Mouse (Mus musculus) forebrain, embryonic 16.5 days (tissue): ENCODE data around the gene Fgfrl1. TPM values are rescaled to one million over a fixed set of nuclear protein-coding genes. Genes with fewer than 3 reads are reported as not detected.

Source experiments
- ATAC-seq: fragments of 200-750 bp; cut with Nextera tagmentation; 2 replicates; pipeline ENCODE4 v1.8.0; 2017; ENCODE audit warnings: mild to moderate bottlenecking, moderate library complexity
- H3K27ac ChIP-seq: fragments of 300-500 bp; sonication (generic); 2 replicates; pipeline ENCODE4 v1.5.1; 2014; ENCODE audit warnings: low read length, control low read depth
- H3K27me3 ChIP-seq: fragments of 300-500 bp; sonication (generic); replicated peaks from 2 replicates; pipeline ENCODE4 v1.6.1; 2014; ENCODE audit warnings: low read length; ENCODE audit not compliant: control insufficient read depth, insufficient read depth
- H3K36me3 ChIP-seq: fragments of 300-500 bp; sonication (generic); 2 replicates; pipeline ENCODE4 v1.6.1; 2014; ENCODE audit not compliant: control insufficient read depth, insufficient read depth
- H3K4me1 ChIP-seq: fragments of 300-500 bp; sonication (generic); replicated peaks from 2 replicates; pipeline ENCODE4 v1.6.1; 2014; ENCODE audit warnings: low read length; ENCODE audit not compliant: control insufficient read depth, insufficient read depth
- H3K4me2 ChIP-seq: fragments of 300-500 bp; sonication (generic); 2 replicates; pipeline ENCODE4 v1.6.1; 2014; ENCODE audit warnings: mild to moderate bottlenecking, low read length, control low read depth
- H3K4me3 ChIP-seq: fragments of 300-500 bp; sonication (generic); replicated peaks from 2 replicates; pipeline ENCODE4 v1.5.1; 2014; ENCODE audit warnings: mild to moderate bottlenecking, low read length, control low read depth
- H3K9ac ChIP-seq: fragments of 300-500 bp; sonication (generic); replicated peaks from 2 replicates; pipeline ENCODE4 v1.6.1; 2014; ENCODE audit warnings: low read depth, low read length, control low read depth
- H3K9me3 ChIP-seq: fragments of 300-500 bp; sonication (generic); 2 replicates; pipeline ENCODE4 v1.6.1; 2016; ENCODE audit warnings: low read length; ENCODE audit not compliant: control insufficient read depth
- WGBS: fragments of 180-500 bp; shearing (Covaris S2); extraction: QIAGEN DNeasy Blood & Tissue Kit; methylation state at CpG from one replicate; pipeline ENCODE4 v1.1.7; 2014; 5-methylcytosine and 5-hydroxymethylcytosine counted together
- polyA plus RNA-seq: library from polyadenylated mRNA; unstranded; fragments of >200 nt; fragmentation: Nextera tagmentation; extraction: Ambion mirVana; gene quantifications from 2 replicates; pipeline ENCODE4 v1.2.1, GENCODE M21; 2015

Fgfrl1 gene
- polyA plus RNA-seq, 1 experiment from 2014 or later, result 5.8 TPM

- Histone ChIP-seq H3K36me3 (no peaks in the 10 kb centered on the region), H3K9me3 (no peaks in the 10 kb centered on the region), H3K4me1 (peaks cover 20% of the 10 kb centered on the region), H3K27ac (no peak overlapping the region), H3K4me2 (no peak overlapping the region), H3K9ac (no peak overlapping the region), H3K27me3 (no peaks in the 10 kb centered on the region; the same call in 1 of the 2 replicates), H3K4me3 (no peak overlapping the region)
- no peak for ATAC-seq
- 81% methylated on average over 4 of the region's 4 CpGs for WGBS
Observed at GRCm38 (mm10) chr5:108691152-108691551, 1.0 kb upstream of the Fgfrl1 start.

DNA sequence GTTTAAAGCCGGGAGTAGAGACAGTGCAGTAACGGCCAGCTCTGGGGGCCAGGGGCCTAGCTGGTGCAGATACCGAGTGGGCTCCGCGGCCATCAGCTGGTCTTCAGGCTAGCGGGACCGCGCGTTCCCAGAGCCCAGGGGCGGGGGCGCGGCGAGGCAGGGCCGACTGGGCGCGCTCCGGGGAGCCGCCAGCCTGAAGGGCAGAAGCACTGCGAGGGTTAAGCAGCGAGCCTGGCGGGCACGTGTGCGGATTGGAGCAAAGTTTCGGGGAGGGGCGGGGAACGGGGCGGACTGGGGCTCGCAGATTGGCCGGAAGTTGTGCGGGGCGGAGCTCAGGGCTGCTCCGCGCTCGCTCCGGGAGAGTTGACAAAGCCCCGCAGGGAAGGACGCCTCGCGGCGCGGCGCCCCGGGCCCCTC is 1.7 kb downstream of the Fgfrl1 start:
- WGBS, result under 1% methylated on average over 43 of the region's 43 CpGs
- Histone ChIP-seq H3K27ac (no peak overlapping the region), H3K9ac (peak overlapping the region; percentile 60), H3K9me3 (no peaks in the 10 kb centered on the region), H3K4me1 (peaks cover 26% of the 10 kb centered on the region), H3K4me2 (peak overlapping the region; percentile 96), H3K36me3 (no peaks in the 10 kb centered on the region), H3K27me3 (no peaks in the 10 kb centered on the region; the same call in 1 of the 2 replicates), H3K4me3 (peak overlapping the region; percentile 68)
- ATAC-seq, result peak; percentile 95

GRCm38 (mm10) chr5:108694352-108695261 is 2.4 kb downstream of the Fgfrl1 start:
- 1% methylated on average over 67 of the region's 99 CpGs for WGBS
- Histone ChIP-seq H3K9ac (peak overlapping the region; percentile 60), H3K4me1 (peaks cover 26% of the 10 kb centered on the region), H3K9me3 (no peaks in the 10 kb centered on the region), H3K36me3 (no peaks in the 10 kb centered on the region), H3K4me2 (peak overlapping the region; percentile 96), H3K27ac (no peak overlapping the region), H3K27me3 (no peaks in the 10 kb centered on the region; the same call in 1 of the 2 replicates), H3K4me3 (peak overlapping the region; percentile 68)
- peak; percentile 29 for ATAC-seq

- Histone ChIP-seq H3K4me1 (peaks cover 26% of the 10 kb centered on the region), H3K9me3 (no peaks in the 10 kb centered on the region), H3K36me3 (no peaks in the 10 kb centered on the region), H3K27ac (no peak overlapping the region), H3K4me3 (no peak overlapping the region), H3K9ac (no peak overlapping the region), H3K27me3 (no peaks in the 10 kb centered on the region; the same call in 1 of the 2 replicates), H3K4me2 (no peak overlapping the region)
- WGBS, result 89% methylated on average over 10 of the region's 12 CpGs
- no peak for ATAC-seq
Observed at GRCm38 (mm10) chr5:108695861-108696260, 3.7 kb downstream of the Fgfrl1 start.

DNA sequence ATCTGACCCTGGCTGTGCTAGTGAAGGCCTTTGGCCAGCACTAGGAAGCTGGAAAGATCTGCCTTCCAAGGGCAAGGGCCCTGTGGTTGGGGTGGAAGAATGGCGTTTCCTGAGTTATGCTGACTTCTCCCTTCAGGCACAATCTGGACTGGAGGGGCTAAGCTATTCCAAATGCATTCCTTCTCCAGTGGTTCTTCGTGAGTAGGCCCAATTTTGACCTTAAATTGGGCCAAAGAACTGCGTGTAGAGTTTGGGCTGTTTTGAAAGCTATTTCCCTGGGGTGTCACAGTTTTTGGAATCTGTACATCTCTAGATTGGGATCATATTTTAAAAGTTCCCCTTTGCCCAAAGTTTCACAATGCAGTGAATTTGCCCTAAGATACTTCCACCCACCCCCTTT is 4.4 kb downstream of the Fgfrl1 start:
- H3K36me3 ChIP-seq, result no peaks in the 10 kb centered on the region
- H3K27ac ChIP-seq, result no peak overlapping the region
- 80% methylated on average over 3 of the region's 3 CpGs for WGBS
- H3K9me3 ChIP-seq, result no peaks in the 10 kb centered on the region
- no peak overlapping the region for H3K4me3 ChIP-seq
- H3K9ac ChIP-seq, result no peak overlapping the region
- peaks cover 26% of the 10 kb centered on the region for H3K4me1 ChIP-seq
- H3K27me3 ChIP-seq, result no peaks in the 10 kb centered on the region; the same call in 1 of the 2 replicates
- H3K4me2 ChIP-seq, result no peak overlapping the region
- no peak for ATAC-seq

DNA sequence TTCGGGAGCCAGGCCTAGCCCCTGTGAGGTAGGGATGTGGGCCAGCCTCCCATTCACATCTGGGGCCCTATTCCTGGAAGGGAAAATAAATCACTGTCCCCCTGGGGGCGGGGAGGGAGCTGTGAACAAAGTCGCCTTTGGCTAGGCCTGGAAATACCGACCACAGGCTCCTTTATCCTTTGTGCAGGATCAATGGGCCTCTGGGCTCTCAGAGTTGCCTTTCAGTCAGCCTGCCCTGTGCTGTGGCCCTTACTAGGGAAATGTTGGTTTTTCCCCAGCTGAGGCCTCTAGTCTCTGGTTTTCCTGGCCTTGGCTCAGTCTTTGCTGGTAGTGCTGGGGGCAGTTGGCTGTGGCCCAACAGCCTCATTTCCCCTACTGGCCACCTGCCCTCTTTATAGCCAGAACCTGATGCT is 5.2 kb downstream of the Fgfrl1 start:
- 14% methylated on average over 4 of the region's 4 CpGs for WGBS
- no peak for ATAC-seq
- Histone ChIP-seq H3K9ac (no peak overlapping the region), H3K36me3 (no peaks in the 10 kb centered on the region), H3K4me2 (no peak overlapping the region), H3K27me3 (no peaks in the 10 kb centered on the region; the same call in 1 of the 2 replicates), H3K9me3 (no peaks in the 10 kb centered on the region), H3K27ac (no peak overlapping the region), H3K4me1 (peaks cover 23% of the 10 kb centered on the region), H3K4me3 (no peak overlapping the region)

- WGBS, result 68% methylated on average over 3 of the region's 3 CpGs
- Histone ChIP-seq H3K9me3 (no peaks in the 10 kb centered on the region), H3K27me3 (no peaks in the 10 kb centered on the region), H3K4me1 (peaks cover 6% of the 10 kb centered on the region), H3K4me2 (no peak overlapping the region), H3K4me3 (no peak overlapping the region), H3K36me3 (no peaks in the 10 kb centered on the region), H3K27ac (no peak overlapping the region), H3K9ac (no peak overlapping the region)
- no peak for ATAC-seq
Observed at GRCm38 (mm10) chr5:108700346-108700745, 8.2 kb downstream of the Fgfrl1 start.

GRCm38 (mm10) chr5:108701341-108702021 is 9.3 kb downstream of the Fgfrl1 start:
- H3K9me3 ChIP-seq, result no peaks in the 10 kb centered on the region
- no peak overlapping the region for H3K9ac ChIP-seq
- no peak for ATAC-seq
- H3K36me3 ChIP-seq, result no peaks in the 10 kb centered on the region
- no peak overlapping the region for H3K4me3 ChIP-seq
- H3K4me2 ChIP-seq, result no peak overlapping the region
- no peaks in the 10 kb centered on the region for H3K27me3 ChIP-seq
- H3K4me1 ChIP-seq, result peaks cover 6% of the 10 kb centered on the region
- H3K27ac ChIP-seq, result no peak overlapping the region
- 67% methylated on average over 10 of the region's 10 CpGs for WGBS
